Mouse (Mus musculus) embryo, embryonic 10.5 days (tissue): ENCODE results near the gene Gnai3.

Experiments
- DNase-seq: peaks from one replicate; pipeline ENCODE4 v3.0.0-alpha.2; 2015; ENCODE audit warnings: low spot score

Gene Gnai3

DNA sequence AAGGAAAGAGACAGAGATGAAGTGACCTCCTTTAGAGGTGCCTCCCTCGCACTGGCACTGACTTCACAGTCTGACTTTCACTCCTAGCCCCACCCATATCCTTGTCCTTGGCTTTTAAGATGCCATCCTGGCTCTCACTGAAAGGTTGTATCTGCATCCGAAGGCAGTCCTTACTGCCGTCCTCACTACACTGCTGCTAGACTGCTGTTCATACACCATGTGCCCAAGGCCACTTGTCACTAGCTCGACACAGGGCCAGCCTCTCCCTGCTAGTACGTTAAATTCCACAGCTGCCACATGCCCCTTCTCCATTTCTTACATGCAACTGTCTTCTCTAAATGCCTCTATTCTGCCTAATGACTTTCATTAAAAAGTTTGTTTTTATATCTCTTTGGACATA is 34.6 kb downstream of the Gnai3 start:
- DNase-seq, result no peak

DNA sequence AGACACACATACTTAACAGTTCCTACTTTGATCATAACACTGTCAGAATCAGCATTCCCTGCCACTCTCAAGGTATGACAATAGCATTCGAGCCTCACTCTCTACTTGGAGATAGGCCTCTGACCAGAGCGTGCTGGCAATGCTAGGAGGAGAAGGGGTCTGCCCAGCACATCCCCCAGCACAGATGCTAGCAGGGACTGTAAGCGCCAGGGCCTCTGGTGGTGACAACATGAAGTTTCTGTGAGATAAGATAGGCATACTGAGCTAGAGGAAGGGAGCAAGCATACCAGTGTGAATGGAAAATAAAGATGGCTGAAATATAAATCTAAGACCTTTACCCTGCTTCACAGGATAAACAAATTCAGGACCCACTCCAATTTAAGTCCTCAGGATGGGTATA is 40.7 kb downstream of the Gnai3 start:
- no peak for DNase-seq

DNA sequence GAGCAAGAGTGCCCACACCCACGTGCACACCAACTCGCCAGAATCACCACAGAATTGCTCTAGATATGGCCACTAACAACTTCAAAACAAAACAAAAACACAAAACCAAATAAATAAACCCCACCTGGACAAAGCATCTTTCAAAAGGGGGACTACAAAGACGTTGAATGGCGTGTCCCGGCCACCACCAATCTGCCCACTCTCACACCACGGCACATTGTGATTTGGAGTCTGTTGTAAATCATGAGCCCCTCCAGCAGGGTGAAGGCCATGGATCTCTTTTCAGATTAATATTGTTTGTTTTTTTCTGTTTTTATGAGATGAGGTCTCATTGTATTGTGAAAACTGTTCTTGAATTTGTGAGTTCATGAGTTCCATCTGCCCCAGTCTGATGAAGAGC is 43.9 kb downstream of the Gnai3 start:
- DNase-seq, result no peak

DNA sequence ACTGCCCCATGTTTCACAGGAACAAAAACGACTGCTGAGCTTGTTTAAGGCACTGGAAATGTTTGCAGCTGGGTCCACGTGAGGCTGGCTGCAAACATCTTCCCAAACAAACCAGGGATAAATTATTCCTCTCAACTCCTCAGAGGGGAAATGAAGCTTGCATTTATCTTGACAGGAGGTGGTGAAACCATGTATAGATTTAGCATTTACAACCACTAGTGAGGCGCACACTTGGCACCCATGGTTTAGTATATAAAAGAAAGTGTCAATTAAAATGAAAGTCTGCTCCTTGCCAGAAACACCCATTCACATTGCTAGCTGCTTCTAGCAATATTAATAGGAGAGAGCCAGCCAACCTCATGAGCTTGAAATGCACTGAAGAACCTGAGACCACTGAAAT is 44.4 kb downstream of the Gnai3 start:
- no peak for DNase-seq

DNA sequence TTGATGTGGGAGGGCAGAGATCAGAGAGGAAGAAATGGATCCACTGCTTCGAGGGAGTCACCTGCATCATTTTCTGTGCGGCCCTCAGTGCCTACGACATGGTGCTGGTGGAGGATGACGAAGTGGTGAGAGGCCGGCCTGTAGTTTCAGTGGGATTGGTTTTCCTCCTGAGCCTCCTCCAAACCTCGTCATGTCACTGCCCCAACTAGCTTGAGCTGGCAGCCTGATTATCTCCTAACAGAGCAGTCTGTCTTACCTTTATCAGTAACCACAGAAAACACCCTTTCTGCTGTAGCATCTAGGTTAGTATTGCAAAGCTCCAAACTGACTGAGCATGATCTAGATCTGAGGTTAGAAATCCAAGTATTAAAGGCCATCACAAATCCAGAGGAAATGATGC is 47.6 kb downstream of the Gnai3 start:
- no peak for DNase-seq

DNA sequence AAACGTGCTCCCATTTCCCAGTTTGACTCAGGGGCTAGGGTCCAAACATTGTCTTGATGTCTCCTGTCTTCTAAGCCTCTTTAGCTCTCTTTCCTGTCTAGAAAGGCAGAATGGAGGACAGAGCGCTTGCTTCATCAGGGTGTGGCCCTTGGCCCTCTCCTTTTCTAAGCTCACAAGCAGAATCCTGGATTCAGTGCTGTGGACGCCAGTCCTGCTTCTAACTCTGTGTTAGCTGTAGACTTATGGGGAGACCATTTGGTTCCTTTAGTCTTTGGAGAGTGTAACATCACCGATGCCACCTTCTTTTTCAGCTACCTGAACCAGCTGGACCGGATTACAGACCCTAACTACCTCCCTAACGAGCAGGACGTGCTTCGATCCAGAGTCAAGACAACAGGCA is 48.3 kb downstream of the Gnai3 start:
- DNase-seq, result no peak

DNA sequence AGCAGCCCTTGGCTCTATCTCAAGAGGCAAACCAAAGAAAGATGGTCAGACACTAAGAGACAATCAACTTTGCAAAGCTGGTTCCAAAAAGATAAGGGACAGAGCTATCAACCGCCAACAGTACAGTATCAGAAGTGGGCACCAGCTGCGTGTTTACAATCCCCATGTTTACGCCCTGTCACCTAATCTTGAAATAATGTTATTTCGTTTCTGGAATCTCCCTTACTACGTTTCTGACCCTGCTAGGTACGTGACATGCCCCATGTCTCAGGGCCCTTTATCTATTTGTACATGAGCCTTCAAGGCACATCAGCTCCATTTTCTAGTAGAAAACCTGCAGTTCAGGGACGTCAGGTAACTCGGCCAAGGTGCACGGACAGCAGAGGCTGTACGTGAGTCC is 49.2 kb downstream of the Gnai3 start:
- no peak for DNase-seq

DNA sequence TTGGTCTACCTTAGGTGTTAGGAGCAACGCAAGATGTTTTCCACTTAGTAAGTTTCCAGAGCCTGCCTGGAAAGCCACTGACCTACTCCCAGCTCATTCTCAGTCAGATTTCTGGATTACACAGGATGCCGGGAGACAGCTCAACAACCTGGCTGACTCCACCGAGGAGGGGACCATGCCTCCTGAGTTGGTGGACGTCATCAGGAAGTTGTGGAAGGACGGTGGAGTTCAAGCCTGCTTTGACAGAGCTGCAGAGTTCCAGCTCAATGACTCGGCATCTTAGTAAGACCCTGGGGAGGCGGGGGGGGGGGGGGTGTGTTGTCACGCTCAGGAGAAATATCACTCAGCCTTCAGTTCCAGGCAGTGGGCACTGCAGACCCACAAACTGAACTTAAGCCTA is 49.7 kb downstream of the Gnai3 start:
- DNase-seq, result no peak

DNA sequence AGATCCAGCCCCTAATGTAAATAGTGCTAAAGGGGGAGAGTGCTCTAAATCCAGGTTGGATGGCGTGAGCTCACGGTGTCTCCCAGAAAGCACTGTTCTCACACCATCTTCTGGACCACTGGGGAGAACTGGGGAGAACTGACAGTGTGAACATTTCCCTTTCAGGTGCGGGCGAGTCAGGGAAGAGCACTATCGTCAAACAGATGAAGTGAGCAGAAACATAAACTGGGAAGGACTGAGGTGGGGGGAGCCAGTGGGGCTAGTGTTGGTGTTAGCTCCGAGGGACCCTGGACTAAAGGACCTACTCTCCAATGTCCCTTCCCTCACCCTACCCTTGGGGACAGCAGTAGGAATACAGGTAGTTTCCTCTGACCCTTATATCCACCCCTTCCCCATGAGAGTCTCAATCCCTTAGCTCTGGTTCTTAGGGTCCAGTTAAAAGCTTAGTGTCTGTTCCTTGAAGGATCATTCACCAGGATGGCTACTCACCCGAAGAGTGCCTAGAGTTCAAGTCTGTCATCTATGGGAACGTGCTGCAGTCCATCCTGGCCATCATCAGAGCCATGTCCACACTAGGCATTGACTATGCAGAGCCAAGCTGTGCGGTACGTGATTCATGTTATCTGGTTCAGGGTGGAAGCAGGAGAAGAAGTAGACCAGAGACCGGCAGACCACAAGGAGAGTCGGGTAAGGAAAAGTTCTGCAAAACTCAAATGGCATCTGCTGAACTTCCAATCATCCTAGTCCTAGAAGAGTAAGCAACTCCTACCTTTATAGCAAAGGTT is 50.8 kb downstream of the Gnai3 start:
- DNase-seq, result no peak

DNA sequence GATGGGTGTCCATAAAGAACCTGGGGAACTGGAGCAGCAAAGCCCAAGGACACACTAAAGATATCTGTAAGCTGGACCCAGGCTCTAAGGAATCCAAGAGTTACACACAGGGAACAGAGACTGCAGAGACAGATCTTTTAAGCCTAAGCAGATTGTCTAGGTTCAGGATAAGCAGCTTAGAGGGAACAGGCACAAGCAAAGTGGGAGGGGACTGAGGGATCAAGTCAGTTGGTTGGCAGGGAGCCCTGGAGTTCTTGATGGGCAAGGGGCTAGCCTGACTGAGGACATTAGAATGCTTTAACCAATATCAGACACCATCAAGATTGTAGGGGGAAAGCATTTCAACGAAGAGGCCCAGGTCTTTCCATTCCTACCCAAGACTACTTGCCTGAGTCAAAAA is 51.8 kb downstream of the Gnai3 start:
- DNase-seq, result no peak

DNA sequence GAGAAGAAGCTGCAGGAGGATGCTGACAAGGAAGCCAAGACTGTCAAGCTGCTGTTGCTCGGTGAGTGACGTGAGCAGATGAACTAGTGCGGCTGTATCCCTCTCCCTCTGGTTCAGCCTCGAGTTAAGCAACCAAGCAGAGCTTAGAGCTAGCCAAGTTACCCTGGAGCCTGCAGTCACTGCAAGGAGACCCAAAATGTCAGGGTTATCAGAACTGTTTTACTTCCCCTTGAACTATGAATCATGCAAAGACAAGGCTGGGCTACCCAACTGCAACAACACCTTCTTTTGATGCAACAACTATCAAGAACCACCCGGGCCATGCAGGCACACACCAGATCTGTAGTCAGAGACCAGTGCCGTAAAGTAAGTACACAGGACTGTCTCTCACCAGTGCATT is 52.6 kb downstream of the Gnai3 start:
- DNase-seq, result no peak

DNA sequence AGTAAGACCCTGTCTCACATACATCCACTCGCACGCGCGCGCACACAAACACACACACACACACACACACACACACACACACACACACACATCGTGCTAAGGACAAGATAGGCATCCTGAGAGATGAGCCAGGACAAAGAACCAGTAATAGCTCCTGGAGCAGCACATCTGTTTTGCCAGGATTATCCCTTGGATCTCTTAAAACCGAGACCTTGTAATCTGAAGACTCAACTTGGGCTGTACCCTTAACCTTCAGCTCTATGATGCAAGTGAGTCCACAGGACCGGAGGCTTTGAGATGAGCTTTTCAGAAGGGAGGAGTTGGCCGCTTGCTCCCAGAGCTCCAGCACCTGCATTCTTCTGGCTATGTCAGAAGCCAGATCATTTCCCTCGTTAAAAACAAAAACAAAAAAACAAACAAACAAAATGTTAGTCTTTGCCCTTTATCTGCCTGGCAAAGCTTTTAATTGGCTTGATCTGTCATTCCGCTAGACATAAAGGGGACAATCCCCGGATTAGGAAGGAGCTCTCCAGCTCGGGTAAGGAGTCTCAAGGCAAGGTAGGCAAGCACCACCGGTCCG is 53.3 kb downstream of the Gnai3 start, which contains the start of gene Gnat2:
Gene Gnat2 (plus strand): TSS at position 254 of the 580 bp plus-strand sequence.
- no peak for DNase-seq

DNA sequence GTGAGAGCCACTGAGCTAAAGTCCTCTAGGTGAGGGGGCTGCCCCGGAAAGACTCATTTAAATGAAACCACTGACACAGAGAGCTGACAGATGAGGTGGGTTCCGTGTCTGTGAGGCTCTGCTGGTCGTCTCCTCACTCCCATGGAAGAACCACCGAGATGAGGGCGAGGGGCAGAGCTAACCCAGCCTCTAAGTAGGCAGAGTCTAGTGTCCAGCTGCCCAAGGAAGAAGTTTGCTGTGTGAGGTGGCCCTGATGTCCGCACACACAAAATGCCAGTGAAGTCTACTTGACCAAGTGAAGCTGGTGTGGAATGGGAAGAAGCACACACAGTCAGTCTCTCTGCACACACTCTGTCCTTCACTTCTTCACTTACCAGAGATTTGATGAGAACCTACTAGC is 53.9 kb downstream of the Gnai3 start:
- DNase-seq, result no peak

DNA sequence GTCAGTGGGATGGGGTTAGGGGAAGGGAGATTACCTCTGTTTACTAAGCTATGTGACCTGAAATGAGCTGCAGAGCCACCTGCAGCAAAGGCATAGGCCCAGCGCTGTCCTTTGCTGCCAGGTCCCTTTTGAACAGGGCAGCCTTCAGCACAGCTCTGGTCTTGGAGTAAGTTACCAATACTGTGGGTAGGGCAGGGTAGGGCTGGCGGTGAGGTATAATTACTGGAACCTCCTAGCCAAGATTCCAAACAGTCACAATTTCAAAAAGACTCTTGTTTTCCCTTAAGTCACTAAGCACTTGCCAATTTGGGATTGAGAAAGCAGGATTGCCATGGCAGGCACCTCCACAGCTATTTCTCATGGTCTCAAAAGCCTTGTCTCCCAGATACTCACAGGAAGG is 55.4 kb downstream of the Gnai3 start:
- DNase-seq, result no peak

DNA sequence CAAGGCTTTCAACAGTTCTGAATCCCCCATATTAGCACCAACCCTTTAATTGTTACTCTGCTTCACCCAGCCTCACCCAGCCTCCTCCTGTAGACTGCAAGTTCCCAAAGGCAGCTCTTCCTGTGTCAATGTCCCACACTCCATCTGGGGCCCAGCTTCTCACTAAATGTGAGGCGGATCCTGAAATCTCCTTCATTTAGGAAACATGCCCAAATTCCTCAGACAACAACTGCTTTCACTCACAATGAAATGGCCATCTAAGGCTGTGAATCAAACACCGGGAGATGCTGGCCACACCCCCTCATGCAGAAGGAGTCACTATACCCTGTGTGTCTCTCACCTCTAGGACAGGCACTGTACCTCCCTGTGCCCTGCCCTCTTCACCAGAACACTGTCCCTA is 56.0 kb downstream of the Gnai3 start:
- no peak for DNase-seq

DNA sequence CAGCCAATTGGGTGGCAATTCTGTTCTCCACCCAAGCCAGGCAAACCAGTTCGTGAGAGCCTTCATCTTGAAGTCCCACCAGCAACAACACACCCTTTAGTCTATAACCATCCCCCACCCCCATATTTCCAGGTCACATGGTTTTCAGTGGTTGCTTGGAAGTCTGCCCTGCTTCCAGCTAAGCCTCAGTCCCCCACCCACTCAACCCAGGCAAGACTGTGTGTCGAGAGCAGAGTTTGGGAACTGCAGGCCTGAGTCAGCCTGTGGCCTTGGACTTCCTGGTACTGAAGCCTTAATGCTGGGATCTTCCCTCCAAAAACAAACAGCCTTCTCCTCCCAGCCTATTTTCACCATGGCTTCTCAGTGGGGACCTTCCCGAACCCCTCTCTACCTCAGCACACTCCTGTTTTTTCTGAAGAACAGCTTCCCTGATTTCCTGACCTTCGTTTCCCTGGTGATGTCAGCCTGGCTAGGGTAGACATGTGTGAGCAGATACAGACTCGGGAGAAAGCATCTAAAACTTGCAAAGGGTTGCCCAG is 57.0 kb downstream of the Gnai3 start:
- no peak for DNase-seq

DNA sequence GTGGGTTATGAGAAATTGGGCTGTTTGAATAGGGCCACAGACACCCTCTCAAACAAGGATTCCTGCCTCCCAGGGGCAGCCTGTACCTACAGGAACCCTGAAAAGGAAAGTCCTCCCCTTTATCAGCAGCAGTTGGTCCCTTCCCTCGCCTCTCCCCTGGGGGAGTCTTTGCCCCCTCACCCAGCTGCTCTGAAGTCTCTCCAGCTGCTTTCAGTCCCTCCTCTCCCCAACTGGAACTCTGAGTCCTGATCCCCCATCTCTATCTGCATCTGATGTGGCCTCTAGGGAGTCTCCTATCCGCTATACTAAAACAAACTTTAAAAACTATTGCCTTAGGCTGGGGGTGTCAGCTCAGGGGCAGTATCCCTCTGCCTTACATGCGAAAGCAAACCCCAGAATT is 58.6 kb downstream of the Gnai3 start:
- DNase-seq, result no peak

DNA sequence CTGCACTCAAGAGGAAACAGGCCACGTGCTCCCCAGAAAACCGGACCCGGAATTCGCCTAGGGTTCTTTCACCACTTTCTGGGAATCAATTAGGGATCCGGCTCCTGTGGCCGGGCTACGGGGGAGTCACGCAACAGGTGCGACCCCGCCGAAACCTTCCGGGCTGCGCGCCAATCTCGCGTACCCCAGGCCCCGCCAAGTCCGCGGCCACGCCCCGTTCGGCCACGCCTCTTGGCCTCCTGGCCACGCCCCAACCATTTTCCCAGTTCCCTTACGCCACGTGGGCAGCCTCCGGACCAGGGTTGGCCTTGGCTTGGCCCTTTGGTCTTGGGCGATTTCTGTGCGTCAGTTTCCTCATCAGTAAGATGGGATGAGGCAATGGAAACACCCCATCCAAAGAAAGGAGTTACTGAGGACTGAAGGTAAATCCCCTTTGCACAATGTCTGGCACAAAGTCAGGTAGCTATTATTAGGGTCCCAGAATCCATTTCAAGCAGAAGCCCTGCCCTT is 59.4 kb downstream of the Gnai3 start, which contains the start of gene Ampd2:
Gene Ampd2 (minus strand): TSS at position 182 of the 510 bp plus-strand sequence.
- peak; percentile 92 for DNase-seq

DNA sequence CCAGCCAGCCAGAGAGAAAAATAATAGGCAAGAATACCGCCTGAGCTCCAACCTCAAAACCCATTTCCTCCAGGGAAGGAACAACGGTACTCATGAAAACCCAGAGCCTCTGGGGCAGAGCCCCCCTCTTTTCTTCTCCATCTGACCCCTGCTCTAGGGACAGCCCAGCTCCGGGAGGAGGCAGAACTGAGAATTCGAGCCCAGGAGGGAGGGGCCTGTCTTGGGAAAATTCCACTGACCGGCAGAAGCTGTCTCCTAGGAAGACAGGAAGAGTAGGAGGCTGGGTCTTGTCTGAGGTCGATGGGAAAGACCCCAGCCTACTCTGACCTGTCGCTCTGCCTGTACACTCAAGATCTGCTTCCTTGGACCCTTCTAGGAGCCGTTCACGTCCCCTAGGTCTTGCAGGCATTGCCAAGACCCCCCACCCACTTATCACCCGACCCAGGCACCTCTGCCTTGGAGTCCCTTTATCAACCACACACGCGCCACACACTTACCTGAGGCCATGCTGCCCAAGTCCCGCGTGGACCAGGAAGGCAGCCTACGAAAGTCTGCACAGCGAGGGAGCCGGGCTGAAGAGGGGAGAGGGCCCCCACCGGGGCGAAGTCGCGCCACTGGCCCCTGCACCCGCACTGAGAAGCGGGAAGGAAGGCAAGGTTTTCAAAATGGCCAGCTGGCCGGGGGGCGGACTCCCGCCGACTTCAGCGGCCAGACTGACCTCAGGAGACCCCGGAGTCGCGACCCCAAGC is 60.1 kb downstream of the Gnai3 start:
- peak; percentile 84 for DNase-seq

DNA sequence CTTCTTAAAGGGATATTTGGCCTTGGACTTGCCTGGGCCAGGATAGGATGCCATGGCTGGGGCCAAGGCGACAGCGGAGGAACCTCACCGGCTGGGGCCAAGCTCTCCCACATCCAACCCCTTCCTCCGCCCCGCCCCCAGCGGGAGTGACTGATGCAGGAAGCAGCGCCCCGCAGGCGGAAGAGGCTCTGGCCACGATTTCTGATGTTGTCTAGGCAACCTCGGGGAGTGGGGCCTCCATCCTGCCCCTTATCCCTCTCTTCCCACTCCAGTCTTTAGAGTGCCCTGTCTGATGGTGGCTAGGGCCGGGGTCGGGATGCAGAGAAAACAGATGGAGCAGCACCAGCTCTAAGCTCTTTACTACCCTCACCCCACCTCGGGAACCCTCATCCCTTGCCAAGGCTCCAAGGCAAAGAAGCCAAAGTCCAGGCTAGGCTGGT is 60.6 kb downstream of the Gnai3 start:
- DNase-seq, result peak; percentile 94

DNA sequence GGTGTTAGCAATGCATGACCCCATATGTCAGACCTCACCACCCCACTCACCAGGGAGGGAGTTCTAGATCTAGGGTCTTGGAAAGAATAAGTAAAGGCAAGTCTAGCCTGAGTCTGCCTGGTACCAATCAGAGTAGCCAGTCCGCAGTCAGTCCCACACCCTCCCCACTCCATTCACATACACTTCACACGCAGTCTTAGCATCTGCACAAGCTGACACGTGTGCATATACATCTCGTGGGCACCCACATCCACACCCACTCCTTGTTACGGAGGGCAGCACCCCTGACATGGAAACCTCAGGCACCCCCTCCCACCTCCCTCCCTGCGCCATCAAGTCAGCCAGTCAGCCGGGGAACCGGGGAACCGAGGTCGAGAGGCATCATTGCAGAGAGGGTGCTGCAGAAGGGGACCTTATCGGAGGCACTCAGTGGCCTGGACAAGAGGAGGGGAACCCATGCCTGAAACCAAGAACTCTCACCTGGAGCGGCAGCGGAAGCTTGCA is 61.1 kb downstream of the Gnai3 start:
- no peak for DNase-seq

DNA sequence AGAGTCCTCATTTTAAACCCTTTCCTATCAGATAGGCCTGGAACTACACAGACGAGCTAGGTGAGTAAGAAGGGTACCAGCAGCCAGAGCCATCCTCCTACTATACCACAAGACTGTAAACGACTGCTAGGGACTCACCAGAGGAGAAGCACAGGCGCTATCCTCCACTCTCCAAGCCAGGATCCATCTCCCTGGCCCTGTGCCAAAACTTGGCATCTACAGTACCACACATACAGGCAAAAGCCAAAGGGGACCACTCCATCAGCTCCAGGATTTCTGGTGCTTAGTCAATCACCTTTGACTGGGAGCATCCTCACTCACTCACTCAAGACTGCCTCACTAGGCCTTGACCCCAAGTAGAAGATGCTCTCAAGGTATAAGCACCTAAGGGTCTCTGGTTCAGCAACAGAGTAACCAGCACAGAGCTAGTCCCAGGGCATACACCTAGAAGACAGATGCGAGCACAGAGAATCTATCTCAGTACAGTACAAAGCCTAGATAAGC is 62.0 kb downstream of the Gnai3 start:
- no peak for DNase-seq
